Mouse (Mus musculus) right cerebral cortex, postnatal 4 days (tissue): Measurements from ENCODE around the gene Gm3893.
"Not testable (repeated sequence)": the region's sequence is repeated elsewhere in the genome, so short reads cannot be mapped to it uniquely, and the experiment has no call there.

Experiments used
- DNase-seq: peaks from one replicate; pipeline ENCODE4 v3.0.0-alpha.2; 2022

Gm3893 gene

GRCm38 (mm10) chr4:42090907-42091306 is at the start of gene Gm3893:
Gene Gm3893 (plus strand): TSS chr4:42091207.
- DNase-seq, result not testable (repeated sequence)

- not testable (repeated sequence) for DNase-seq
Measured at GRCm38 (mm10) chr4:42114517-42114916, 23.5 kb downstream of the Gm3893 start, which contains the start of gene Gm13304. Gene Gm13304 (plus strand): TSS chr4:42114817.
